Mouse (Mus musculus) G1E-ER4 (cell line): Measurements from ENCODE around the gene Gng4. TPM values are rescaled to one million over a fixed set of nuclear protein-coding genes. Genes with fewer than 3 reads are reported as not detected.

Experiments used
- GATA1 ChIP-seq: IDR thresholded peaks from one replicate; pipeline ENCODE4 v1.8.0; 2012; ENCODE audit warnings: low read length, inconsistent platforms
- polyA plus RNA-seq: library from polyadenylated mRNA; stranded (reverse); fragments of >175 nt; gene quantifications from 2 replicates; pipeline ENCODE4 v1.2.3, GENCODE M21; 2012

The Gng4 gene
- not detected in 2 replicates for polyA plus RNA-seq

DNA sequence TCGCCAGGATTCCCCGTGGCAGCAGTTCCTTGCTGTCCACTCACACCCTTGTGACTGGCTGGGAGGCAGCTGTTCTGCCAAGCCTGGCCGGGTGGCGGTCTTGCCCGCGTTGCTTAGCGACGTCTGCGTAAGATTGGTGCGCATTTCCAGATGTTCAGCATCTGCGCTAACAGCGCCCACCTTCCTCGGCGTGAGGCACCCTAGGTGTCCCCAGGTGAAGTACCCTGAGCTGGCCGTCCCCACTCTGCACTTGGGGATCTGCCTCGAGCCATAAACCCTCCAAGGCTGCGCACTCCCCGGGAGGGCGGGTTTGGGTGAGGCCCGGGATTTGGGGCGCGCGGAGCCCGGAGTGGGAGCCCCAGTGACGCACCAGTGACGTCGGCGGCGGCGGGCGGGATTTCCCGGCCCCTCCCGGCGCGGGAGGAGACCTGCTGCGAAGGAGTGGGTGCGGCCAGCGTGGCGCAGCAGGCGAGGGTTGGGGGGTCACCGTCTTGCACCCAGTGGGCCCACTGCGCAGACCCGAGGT, at the start of gene Gng4:
Gng4 (plus strand) TSS at position 166 of the 526 bp plus-strand sequence.
- no peak for TF ChIP-seq GATA1

DNA sequence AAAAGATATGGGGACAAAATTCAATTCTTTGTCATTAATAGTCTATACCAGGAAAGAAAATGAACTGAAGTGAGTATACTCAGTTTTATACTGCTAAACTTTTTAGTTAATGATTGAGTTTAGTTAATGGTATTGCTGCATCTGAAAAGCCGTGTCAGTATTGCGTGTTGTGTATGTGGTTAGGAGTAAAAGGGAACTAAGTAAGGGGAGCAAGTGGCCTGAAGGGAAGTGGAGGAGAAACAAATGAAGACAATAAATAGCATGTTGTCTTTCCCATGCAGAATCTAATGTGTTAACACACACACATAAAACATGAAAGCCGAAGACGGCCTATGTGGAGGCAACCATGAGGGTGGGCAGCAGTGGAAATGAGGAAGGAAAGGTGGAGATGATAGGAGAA, 44.6 kb upstream of the Gng4 start:
- no peak for TF ChIP-seq GATA1

DNA sequence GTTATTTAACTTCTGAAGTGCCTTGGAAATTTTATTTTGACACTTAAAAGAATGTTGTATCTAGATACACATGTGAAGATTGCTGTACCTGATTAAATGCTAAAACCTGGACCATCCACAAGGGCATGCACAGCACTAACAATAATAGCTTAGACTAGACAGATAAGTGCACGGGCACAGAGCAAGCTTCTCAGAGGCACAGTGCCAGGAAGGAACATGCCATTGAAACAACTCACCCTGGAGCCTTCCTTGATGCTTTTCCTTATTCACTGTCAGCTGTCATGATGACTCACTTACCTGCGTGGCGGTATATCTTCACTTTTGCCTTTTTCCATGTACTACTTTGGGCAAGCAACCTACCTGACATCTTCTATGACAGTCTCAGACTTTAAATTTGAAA, 37.9 kb upstream of the Gng4 start:
- TF ChIP-seq GATA1: no peak

DNA sequence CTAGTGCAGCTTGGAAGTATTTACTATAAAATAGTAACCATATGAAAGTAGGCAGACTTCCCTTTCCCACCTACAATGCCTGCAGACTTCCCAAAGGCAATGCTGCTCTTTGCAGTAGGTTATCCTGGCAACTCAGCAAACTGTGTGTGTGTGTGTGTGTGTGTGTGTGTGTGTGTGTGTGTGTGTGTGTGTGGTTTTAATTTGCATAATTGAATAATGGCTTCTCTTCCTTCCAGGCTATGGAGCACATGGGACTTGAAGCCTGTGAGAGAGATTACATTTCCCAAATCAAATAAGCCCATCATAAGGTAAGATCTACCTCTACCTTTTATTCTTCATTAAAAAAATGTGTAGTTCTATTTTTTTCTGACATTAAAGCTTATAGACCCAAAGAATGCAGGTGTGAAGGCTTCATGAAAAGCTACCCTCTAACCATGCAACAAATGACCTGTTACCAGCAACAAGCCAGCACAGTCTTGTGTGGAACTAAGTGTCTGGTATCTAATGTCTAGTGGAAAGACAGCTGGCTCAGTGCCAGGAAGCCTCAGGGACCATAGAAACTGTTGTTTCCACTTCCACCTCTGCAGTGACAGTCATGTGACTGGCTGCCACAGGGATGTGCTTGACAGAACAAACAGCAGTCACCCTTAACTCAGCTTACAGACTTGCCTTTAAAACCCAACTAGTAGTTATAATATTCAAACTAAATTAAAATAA, 7.9 kb upstream of the Gng4 start:
- TF ChIP-seq GATA1: no peak

DNA sequence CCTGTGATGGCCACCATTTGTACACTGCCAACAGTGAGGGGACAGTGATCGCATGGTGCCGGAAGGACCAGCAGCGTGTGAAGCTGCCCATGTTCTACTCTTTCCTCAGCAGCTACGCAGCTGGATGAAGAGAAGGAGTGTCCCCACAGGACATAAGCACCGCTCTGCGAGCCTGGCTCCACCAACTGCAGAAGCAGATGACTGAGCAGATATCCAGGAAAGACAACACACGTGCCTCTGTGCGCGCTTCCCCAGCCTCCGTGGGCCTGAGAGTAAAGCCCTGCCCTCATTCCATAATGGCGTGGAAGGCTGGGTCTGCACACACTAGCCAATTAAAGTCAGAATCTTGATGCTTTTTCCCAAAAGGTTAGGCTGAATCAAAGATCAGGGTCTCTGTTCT, 6.8 kb upstream of the Gng4 start:
- TF ChIP-seq GATA1: no peak

DNA sequence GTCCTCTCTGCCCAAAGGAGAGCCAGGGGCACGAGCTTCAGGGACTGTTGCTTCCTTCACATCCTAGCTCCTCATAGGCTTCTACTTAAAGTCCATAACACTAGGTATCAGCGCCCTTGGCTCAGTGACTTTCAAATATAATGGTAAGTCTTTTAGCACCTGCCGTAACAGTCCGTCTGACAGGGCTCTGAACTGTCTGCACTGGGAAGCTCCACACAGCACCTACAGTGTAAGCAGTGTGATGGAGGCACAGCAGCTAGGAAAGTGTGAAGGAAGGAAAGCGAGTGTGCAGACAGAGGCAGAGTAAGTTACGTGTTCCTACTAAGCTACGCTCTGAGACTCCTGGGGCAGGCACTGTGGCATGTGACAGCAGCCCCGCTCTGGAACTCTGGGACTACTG, 6.2 kb upstream of the Gng4 start:
- no peak for TF ChIP-seq GATA1

DNA sequence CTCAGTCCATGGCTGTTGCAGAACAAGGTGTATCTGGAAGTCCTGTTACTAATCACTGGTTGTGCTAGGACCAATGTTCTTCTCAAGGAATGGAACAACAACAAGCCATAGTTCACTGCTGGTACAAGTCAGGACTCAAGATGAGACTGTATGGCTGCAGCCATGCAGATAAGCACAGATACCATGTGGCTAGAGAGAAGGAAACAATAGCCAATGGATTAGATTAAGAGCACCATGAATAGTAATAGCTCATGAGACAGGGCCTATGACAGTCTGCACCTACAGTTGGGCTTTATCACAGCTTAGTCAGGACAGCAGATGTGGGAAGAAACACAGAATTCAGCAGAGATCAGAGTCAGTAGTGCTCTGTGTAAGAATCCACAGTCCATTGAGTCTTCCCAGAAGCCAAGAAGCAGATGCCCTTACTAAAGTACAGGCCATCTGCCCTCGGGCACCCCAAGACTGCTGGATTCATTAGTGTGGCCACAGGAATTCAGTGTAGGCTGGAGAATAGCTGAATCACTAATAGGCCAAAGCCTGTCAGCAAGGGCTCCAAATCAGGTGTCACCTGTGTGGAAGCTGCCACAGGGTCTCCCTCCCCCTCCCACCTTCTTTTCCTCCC, 4.9 kb upstream of the Gng4 start:
- peak; percentile 43 for TF ChIP-seq GATA1

DNA sequence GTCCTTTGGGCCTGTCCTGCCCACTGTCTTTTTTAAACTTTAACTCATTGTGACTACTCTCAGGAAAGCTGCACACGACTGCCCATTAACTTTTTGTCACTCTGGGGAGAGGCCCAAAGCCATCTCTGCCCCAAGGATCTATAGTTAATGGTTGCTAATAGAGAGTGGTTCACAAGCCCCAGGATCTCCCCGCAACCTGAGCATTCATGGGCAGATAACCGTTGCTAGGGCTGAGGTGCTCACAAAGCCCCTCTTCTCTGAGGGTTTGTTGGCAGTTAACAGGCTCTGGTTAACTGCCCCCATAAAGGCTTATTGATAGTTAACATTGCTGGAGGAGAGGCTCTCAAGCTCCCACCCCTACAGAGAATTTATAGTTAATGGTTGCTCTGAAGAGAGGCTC, 3.6 kb upstream of the Gng4 start:
- TF ChIP-seq GATA1: no peak

DNA sequence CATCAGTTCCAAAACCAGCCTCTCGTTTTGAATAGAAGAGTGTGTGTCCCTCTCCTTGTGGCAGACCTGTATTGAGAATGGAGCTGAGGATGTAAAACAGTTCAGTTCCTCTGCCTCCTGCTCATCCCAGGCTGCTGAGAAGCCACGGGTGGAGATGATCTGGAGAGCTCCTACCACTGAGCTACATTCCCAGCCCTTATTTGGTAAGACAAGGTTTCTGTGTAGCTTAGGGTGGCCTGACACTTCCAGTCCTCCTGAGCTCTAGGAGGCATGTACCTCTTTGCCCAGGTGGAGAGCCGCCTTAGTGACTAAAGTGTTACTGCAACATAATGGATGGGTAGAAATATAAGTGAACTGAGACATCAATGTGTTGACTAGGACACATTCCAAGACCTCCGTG, 2.8 kb upstream of the Gng4 start:
- TF ChIP-seq GATA1: no peak

DNA sequence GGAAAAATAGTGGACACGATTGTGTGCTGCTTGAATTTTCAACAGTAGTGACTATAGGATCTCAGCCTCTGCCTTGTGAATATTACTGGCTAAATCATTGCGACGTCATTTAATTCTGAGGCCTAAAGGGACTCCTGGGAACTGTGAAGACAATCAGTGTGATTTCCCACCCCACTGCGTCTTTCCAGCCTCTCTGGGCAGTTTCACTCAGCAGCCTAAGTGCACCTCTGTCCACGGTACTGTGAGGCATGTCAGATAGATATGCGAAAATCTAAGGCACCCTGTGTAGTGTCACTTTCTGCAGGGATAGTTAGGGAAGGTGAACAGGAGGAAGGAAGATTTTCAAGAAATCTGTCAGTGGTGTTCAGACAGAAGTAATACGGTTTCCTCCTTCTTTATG, 563 bp upstream of the Gng4 start:
- TF ChIP-seq GATA1: no peak

DNA sequence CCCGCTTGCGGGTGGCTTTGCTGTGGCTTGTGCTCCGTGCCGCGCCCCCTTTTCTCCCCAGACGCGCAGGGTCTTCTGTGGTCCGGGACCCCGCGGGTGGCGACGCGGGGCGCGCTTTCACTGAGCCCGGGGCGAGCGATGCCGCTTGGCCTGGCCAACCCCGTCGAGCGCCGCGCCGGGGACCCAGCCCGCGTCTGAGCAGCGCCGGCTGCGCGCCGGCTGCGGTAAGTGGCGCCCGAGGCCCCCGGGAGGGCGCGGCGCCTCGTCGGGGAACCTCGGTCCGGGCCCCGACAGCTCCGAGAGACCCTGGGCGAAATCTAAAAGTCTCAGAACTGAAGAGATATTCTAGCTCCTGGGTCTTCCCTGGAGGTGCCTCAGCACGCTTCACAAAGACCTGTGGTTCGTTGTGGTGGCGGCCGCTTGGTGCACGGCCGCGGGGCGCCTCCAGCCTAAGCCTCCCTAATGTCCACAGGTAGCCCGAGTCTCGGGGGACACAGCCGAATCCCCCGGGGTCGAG, 619 bp downstream of the Gng4 start:
- TF ChIP-seq GATA1: no peak

DNA sequence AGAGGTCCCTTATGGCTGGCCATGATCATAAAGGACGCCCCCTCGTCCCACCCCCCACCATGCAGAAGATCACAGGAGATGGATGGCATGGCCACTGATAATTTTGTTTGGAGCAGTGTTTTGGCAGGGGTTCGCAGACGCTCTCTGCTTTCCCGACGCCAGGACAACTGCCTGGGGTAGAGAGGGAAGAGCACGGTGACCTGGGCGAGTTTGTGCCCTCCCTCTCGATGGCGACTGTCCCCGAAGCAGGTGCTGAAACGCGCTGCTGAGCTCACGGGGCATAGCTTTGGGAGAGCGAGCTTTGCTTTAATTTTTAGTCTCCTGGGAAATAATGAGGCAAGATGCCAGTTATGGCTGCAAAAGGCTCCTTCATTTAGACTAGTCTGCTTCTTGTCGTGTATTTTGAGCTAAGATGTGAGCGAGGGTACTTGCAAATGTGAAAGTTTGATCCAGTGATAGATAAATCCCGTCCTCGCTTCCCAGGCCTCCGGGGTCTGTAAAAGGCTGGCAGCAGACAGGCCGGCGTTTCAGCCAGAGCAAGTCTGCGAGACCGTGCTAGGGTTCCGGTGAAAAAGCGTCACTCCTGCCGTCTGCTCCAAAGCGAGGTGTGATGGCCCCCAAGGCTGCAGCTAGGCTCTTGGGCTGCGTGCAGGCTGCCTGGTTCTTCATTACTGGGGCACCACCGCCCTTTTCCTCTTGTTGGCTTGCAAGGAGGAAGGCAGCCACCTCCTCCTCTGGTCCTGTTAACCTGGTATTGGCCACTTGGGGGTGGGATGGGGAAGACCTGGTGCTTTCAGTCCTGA, 1.3 kb downstream of the Gng4 start:
- no peak for TF ChIP-seq GATA1

DNA sequence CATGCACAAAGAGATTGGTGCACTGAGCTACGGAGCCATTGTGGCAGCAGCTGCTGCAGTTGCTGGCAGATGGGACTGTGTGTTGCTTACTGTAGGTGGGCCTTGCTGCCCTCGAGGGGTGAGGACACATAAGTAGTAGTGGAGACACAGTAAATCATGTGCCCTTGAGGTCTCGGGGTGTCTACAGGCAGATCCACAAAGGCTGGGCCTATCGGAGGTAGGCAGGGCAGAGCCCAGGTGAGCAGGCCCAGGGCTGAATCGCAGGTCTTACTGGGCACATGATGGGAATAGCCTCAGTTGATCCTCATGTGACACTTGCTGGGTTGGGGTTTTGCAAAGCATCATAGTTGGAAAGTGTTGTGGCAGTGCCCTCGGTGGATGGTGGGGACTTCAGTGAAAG, 3.1 kb downstream of the Gng4 start:
- TF ChIP-seq GATA1: no peak

DNA sequence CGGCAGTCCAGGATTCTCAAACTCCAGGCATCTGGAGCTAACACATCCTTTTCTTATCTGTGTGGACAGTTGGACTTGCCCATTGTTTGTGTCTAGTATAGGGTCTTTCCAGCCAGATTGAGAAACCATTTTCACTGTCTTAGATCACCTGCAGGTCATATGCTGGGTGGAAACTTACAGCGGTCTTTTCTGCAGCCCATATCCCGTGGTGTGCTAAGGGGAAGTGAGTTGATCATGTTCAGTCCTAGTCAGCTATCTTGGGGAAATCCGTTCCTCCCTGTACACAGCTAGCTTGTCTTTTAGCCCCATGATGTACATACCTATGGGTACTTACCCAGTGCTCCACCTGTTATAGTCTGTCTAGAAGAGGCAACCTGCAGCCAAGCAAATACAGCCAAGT, 4.2 kb downstream of the Gng4 start:
- TF ChIP-seq GATA1: no peak

DNA sequence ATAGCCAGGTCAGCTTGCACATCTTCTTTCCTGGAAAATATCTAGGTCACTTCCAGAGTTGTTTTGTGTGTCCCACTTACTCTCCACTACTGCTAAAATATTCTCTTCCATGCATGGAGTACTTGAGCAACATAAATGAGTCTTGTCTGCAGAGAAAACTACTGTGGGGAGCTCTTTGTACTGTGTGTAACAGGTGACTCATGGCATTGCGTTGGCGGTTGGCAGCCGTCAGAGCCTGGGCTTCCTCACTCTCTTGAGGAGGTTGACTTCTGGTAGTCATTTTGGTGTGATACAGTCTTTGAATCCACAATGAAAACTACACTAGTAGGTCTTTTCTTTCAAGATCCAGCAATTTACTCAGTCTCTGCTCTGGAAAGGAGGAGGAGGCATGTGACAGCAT, 8.1 kb downstream of the Gng4 start:
- TF ChIP-seq GATA1: no peak
